Mouse (Mus musculus) central nervous system, embryonic 18 days (tissue): ENCODE measurements around the gene Olfr322. TPM values are rescaled to one million over a fixed set of nuclear protein-coding genes. Genes with fewer than 3 reads are reported as not detected.

Experiments
- polyA plus RNA-seq: library from polyadenylated mRNA; depleted of rRNA; stranded (reverse); fragments of >200 nt; gene quantifications from 2 replicates; pipeline ENCODE4 v1.2.3, GENCODE M21; 2012; rRNA removed

Gene Olfr322
- polyA plus RNA-seq, result not detected in 2 replicates

DNA sequence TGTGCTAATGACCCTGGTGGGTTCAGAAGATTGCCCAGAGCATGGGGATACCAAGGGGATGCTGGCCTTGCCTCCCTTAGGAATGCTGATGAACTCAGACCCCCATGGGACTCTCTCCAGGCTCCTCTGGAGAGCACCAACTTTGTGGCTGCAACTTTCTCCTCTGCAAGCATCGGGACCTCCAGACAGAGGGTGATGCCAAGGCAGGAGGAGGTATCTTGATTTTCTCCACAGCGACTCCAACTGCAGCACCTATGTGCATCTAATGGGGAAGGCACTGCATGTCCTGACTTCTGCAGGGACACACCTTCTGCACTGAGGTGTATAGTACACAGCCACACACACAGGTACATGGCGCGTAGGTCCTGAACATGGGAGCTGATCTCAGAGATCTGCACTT is at the start of gene Olfr322:
TSS of gene Olfr322 (plus strand) at position 187 of the 400 bp plus-strand sequence.

DNA sequence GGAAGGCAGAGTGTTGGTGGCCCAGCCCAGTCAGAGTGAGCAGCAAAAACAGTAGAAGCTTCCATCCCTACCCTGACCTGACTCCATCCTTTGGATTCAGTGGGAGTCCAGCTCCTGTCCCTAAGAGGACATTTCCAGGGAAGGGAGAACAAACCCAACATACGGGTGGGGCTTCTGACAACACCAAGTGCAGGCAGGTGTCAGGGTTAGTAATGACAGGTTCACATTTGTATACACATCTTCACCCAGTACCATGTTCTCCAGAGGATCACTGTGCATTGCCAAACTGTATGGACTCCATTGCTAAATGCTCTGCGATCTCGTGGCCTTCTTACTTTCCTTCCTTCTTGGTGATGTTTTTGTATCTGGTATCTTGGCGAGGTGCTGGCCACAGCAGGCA is 42.6 kb upstream of the Olfr322 start, which contains the start of gene 2210407C18Rik:
TSS of gene 2210407C18Rik (minus strand) at position 101 of the 400 bp plus-strand sequence.

GRCm38 (mm10) chr11:58630401-58630800 is 28.2 kb upstream of the Olfr322 start, which contains the start of gene Olfr323:
Gene Olfr323 (minus strand): TSS chr11:58630501.

DNA sequence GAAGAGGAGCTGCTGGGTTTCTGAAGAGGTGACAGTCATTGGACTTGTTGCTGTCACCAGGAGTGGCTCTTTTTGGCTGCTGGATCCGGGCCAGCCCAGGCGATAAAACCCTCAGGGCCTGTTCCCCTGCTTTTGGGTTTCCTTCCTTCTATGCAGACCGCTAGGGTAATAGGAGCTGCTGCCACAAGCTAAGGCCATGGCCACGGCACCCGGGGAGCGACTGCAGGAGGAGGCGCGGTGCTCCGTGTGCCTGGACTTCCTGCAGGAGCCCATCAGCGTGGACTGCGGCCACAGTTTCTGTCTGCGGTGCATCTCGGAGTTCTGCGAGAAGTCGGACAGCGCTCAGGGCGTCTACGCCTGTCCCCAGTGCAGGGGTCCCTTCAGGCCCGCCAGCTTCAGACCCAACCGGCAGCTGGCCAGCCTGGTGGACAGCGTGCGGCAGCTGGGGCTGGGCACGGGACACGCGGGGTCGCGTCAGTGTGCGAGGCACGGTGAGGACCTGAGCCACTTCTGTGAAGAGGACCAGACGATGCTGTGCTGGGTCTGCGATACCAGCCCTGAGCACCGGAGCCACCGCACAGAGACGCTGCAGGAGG is 18.2 kb upstream of the Olfr322 start, which contains the start of gene Trim58:
TSS of gene Trim58 (plus strand) at position 194 of the 596 bp plus-strand sequence.

GRCm38 (mm10) chr11:58680799-58681198 is 22.2 kb downstream of the Olfr322 start, which contains the start of gene Olfr320:
Gene Olfr320 (plus strand): TSS chr11:58681099.

DNA sequence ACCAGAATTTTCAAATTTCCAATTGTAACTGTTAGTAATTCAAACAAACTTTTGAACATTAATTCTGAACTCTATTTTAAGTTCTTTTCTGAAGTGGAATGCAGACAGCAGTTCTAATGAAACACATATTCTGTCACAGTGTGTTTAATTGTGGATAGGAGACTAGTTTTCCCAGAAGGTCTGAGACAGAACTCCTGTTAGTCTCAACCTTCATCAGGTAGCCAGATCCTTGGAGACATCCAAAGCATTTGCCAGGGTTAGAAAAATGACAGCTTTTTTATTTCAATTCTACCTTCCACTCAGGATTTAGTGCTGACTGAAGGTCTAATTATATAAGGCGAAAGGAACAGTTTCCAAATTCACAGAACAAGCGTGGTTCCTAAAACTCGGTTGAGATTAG is 40.3 kb downstream of the Olfr322 start, which contains the start of gene Olfr319:
TSS of gene Olfr319 (plus strand) at position 301 of the 400 bp plus-strand sequence.

Other genes with a start within 250 kb of the Olfr322 start
- not detected in 2 replicates for gene 1810065E05Rik, start 237.7 kb upstream of the Olfr322 start, polyA plus RNA-seq
- gene Gm12253, start 226.2 kb upstream of the Olfr322 start, polyA plus RNA-seq, result not detected in 2 replicates
- gene Lypd9, start 205.9 kb upstream of the Olfr322 start, polyA plus RNA-seq, result not detected in 2 replicates
- not detected in 2 replicates for gene Olfr30, start 196.5 kb upstream of the Olfr322 start, polyA plus RNA-seq
- gene Olfr332, start 166.2 kb upstream of the Olfr322 start, polyA plus RNA-seq, result 0.03 TPM in 1 of 2 replicates, not detected in the other
- gene Olfr331, start 156.2 kb upstream of the Olfr322 start, polyA plus RNA-seq, result not detected in 2 replicates
- 0.03 and 0.06 TPM in 2 replicates for gene Olfr330, start 123.9 kb upstream of the Olfr322 start, polyA plus RNA-seq
- not detected in 2 replicates for gene Olfr329-ps, start 112.4 kb upstream of the Olfr322 start, polyA plus RNA-seq
- gene Olfr328, start 103.1 kb upstream of the Olfr322 start, polyA plus RNA-seq, result 0.03 TPM in 1 of 2 replicates, not detected in the other
- not detected in 2 replicates for gene Olfr224, start 88.2 kb upstream of the Olfr322 start, polyA plus RNA-seq
- not detected in 2 replicates for gene Olfr325, start 81.1 kb upstream of the Olfr322 start, polyA plus RNA-seq
- 0.12 TPM in 2 replicates for gene Olfr324, start 63.7 kb upstream of the Olfr322 start, polyA plus RNA-seq
- gene 2210407C18Rik, start 42.7 kb upstream of the Olfr322 start, polyA plus RNA-seq, result not detected in 2 replicates
- gene Olfr323, start 28.3 kb upstream of the Olfr322 start, polyA plus RNA-seq, result not detected in 2 replicates
- gene Trim58, start 18.3 kb upstream of the Olfr322 start, polyA plus RNA-seq, result 0.08 and 0.16 TPM in 2 replicates
- not detected in 2 replicates for gene Olfr320, start 22.3 kb downstream of the Olfr322 start, polyA plus RNA-seq
- gene Olfr319, start 40.4 kb downstream of the Olfr322 start, polyA plus RNA-seq, result not detected in 2 replicates
- not detected in 2 replicates for gene Olfr318, start 65.2 kb downstream of the Olfr322 start, polyA plus RNA-seq
- gene Olfr317, start 80.4 kb downstream of the Olfr322 start, polyA plus RNA-seq, result 0.28 and 0.29 TPM in 2 replicates
- gene Olfr316, start 94.0 kb downstream of the Olfr322 start, polyA plus RNA-seq, result not detected in 2 replicates
- gene Olfr315, start 114.4 kb downstream of the Olfr322 start, polyA plus RNA-seq, result not detected in 2 replicates
- gene Olfr314, start 124.2 kb downstream of the Olfr322 start, polyA plus RNA-seq, result not detected in 2 replicates
- 2.6 and 4.4 TPM in 2 replicates for gene Fam183b, start 143.2 kb downstream of the Olfr322 start, polyA plus RNA-seq
- gene Olfr313, start 156.2 kb downstream of the Olfr322 start, polyA plus RNA-seq, result not detected in 2 replicates
- not detected in 2 replicates for gene Olfr312, start 170.5 kb downstream of the Olfr322 start, polyA plus RNA-seq
- gene Olfr311, start 180.5 kb downstream of the Olfr322 start, polyA plus RNA-seq, result not detected in 2 replicates
- 31.0 and 32.6 TPM in 2 replicates for gene Gm12258, start 188.4 kb downstream of the Olfr322 start, polyA plus RNA-seq
- 9.1 TPM in 2 replicates for gene 2810021J22Rik, start 208.4 kb downstream of the Olfr322 start, polyA plus RNA-seq
- 4.9 and 5.9 TPM in 2 replicates for gene Zfp39, start 245.4 kb downstream of the Olfr322 start, polyA plus RNA-seq